Mouse (Mus musculus): Measurements from ENCODE around the gene Cdc25b. TPM values are rescaled to one million over a fixed set of nuclear protein-coding genes. Genes with fewer than 3 reads are reported as not detected.

The Cdc25b gene
- polyA plus RNA-seq, 1 experiment = 73.8 TPM

- H3K79me2 ChIP-seq (ENCODE audit: control insufficient read depth, insufficient read depth) = peaks cover 16% of the 10 kb centered on the region
- peaks cover 1% of the 10 kb centered on the region for H3K36me3 ChIP-seq (ENCODE audit: control insufficient read depth, insufficient read depth)
- TF ChIP-seq CTCF (IDR thresholded peaks at IDR 0.05; ENCODE audit: control insufficient read depth, insufficient read depth, insufficient read length) (no peak), CEBPB (IDR thresholded peaks at IDR 0.05; ENCODE audit: low read depth) (no peak), MYOD1 (IDR thresholded peaks at IDR 0.05; ENCODE audit: control insufficient read depth, insufficient read length, low read depth) (no peak), MYOG (IDR thresholded peaks at IDR 0.05; ENCODE audit: control insufficient read depth, extremely low read depth, insufficient read length) (no peak), USF1 (IDR thresholded peaks at IDR 0.05; ENCODE audit: low read depth) (no peak), MAX (IDR thresholded peaks at IDR 0.05) (no peak), FOSL1 (IDR thresholded peaks at IDR 0.05; ENCODE audit: insufficient read depth, low read length, poor library complexity, severe bottlenecking) (no peak)
- no peak overlapping the region for H3ac ChIP-seq (ENCODE audit: control insufficient read depth, insufficient read length, low read depth)
- H3K79me3 ChIP-seq (ENCODE audit: low read depth) = peaks cover 12% of the 10 kb centered on the region
- H3K27me3 ChIP-seq (ENCODE audit: control insufficient read depth, insufficient read depth, insufficient read length) = no peaks in the 10 kb centered on the region
- no peak overlapping the region for H3K4me3 ChIP-seq (ENCODE audit: insufficient read depth, poor library complexity, severe bottlenecking)
Observed at GRCm38 (mm10) chr2:131172322-131172721, 14.4 kb upstream of the Cdc25b start.

DNA sequence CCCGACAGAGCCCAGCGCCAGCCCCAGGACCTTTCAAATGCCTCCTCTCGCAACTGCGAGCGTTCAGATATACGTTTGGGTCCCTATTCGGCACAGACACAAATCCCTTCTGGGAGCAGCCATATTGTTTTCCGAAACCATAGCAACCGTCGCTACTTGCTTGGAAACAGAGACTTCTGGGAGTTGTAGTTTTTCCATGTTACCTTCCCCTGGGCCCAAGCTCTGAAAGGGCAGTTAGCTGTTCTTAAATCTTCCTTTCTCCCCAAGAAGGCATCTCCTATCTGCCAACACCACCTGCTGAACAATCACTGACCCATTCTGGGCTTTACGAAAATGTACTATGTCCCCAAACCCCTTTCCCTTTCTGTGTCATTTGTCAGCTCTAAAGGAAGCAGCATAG, 12.0 kb upstream of the Cdc25b start:
- H3K36me3 ChIP-seq (ENCODE audit: control insufficient read depth, insufficient read depth) = peaks cover 13% of the 10 kb centered on the region
- H3K4me3 ChIP-seq (ENCODE audit: insufficient read depth, poor library complexity, severe bottlenecking) = peak overlapping the region; percentile 8
- no peaks in the 10 kb centered on the region for H3K27me3 ChIP-seq (ENCODE audit: control insufficient read depth, insufficient read depth, insufficient read length)
- peaks cover 40% of the 10 kb centered on the region for H3K79me2 ChIP-seq (ENCODE audit: control insufficient read depth, insufficient read depth)
- H3ac ChIP-seq (ENCODE audit: control insufficient read depth, insufficient read length, low read depth) = peak overlapping the region; percentile 19
- H3K79me3 ChIP-seq (ENCODE audit: low read depth) = peaks cover 33% of the 10 kb centered on the region
- TF ChIP-seq USF1 (IDR thresholded peaks at IDR 0.05; ENCODE audit: low read depth) (no peak), MYOG (IDR thresholded peaks at IDR 0.05; ENCODE audit: control insufficient read depth, extremely low read depth, insufficient read length) (no peak), CEBPB (IDR thresholded peaks at IDR 0.05; ENCODE audit: low read depth) (no peak), MAX (IDR thresholded peaks at IDR 0.05) (no peak), MYOD1 (IDR thresholded peaks at IDR 0.05; ENCODE audit: control insufficient read depth, insufficient read length, low read depth) (no peak), FOSL1 (IDR thresholded peaks at IDR 0.05; ENCODE audit: insufficient read depth, low read length, poor library complexity, severe bottlenecking) (no peak), CTCF (IDR thresholded peaks at IDR 0.05; ENCODE audit: control insufficient read depth, insufficient read depth, insufficient read length) (no peak)

DNA sequence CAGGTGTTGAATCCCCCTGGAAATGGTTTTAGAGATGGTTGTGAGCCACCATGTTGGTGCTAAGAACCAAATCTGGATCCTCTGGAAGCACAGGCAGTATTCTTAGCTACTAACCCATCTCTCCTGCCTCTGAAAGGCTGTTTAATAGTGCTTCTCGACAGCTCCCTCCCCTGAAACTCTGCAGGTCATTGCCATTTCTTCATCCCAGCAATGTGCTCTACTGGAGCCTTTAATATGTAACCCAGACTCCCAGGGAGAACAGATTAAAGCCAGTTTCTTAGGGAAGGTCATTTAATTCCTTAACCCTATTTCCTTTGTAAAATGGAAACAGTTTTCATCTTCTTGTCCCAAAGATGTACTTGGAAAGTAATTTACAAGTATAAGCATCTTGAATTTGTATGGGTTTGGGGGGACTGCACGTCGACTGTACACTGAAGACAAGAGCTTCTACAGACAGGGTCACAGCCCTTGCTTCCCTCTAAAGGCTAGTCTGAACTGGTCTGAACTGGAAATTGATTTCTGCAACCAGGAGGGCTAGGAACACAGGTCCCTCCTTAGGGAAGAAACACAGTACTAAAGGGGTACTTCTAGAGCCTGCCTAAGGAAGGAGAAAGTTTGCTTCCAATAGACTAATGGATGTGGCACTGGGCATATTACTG, 11.3 kb upstream of the Cdc25b start:
- Histone ChIP-seq H3ac (ENCODE audit: control insufficient read depth, insufficient read length, low read depth) (no peak overlapping the region), H3K27me3 (ENCODE audit: control insufficient read depth, insufficient read depth, insufficient read length) (no peaks in the 10 kb centered on the region), H3K4me3 (ENCODE audit: insufficient read depth, poor library complexity, severe bottlenecking) (no peak overlapping the region), H3K79me2 (ENCODE audit: control insufficient read depth, insufficient read depth) (peaks cover 46% of the 10 kb centered on the region), H3K36me3 (ENCODE audit: control insufficient read depth, insufficient read depth) (peaks cover 13% of the 10 kb centered on the region), H3K79me3 (ENCODE audit: low read depth) (peaks cover 34% of the 10 kb centered on the region)
- TF ChIP-seq MAX (IDR thresholded peaks at IDR 0.05) (no peak), MYOD1 (IDR thresholded peaks at IDR 0.05; ENCODE audit: control insufficient read depth, insufficient read length, low read depth) (no peak), CEBPB (IDR thresholded peaks at IDR 0.05; ENCODE audit: low read depth) (no peak), USF1 (IDR thresholded peaks at IDR 0.05; ENCODE audit: low read depth) (no peak), MYOG (IDR thresholded peaks at IDR 0.05; ENCODE audit: control insufficient read depth, extremely low read depth, insufficient read length) (no peak)

GRCm38 (mm10) chr2:131175945-131176309, 10.8 kb upstream of the Cdc25b start:
- Histone ChIP-seq H3K79me3 (ENCODE audit: low read depth) (peaks cover 36% of the 10 kb centered on the region), H3K36me3 (ENCODE audit: control insufficient read depth, insufficient read depth) (peaks cover 13% of the 10 kb centered on the region), H3K27me3 (ENCODE audit: control insufficient read depth, insufficient read depth, insufficient read length) (no peaks in the 10 kb centered on the region), H3ac (ENCODE audit: control insufficient read depth, insufficient read length, low read depth) (no peak overlapping the region), H3K4me3 (ENCODE audit: insufficient read depth, poor library complexity, severe bottlenecking) (no peak overlapping the region), H3K79me2 (ENCODE audit: control insufficient read depth, insufficient read depth) (peaks cover 46% of the 10 kb centered on the region)
- TF ChIP-seq CEBPB (IDR thresholded peaks at IDR 0.05; ENCODE audit: low read depth) = no peak
- TF ChIP-seq FOSL1 (IDR thresholded peaks at IDR 0.05; ENCODE audit: insufficient read depth, low read length, poor library complexity, severe bottlenecking) = no peak
- TF ChIP-seq MYOG (IDR thresholded peaks at IDR 0.05; ENCODE audit: control insufficient read depth, extremely low read depth, insufficient read length) = no peak
- no peak for TF ChIP-seq CTCF (IDR thresholded peaks at IDR 0.05; ENCODE audit: control insufficient read depth, insufficient read depth, insufficient read length)
- TF ChIP-seq USF1 (IDR thresholded peaks at IDR 0.05; ENCODE audit: low read depth) = no peak
- no peak for TF ChIP-seq MYOD1 (IDR thresholded peaks at IDR 0.05; ENCODE audit: control insufficient read depth, insufficient read length, low read depth)
- TF ChIP-seq MAX (IDR thresholded peaks at IDR 0.05) = no peak

GRCm38 (mm10) chr2:131176491-131176890, 10.3 kb upstream of the Cdc25b start:
- peaks cover 46% of the 10 kb centered on the region for H3K79me2 ChIP-seq (ENCODE audit: control insufficient read depth, insufficient read depth)
- no peak overlapping the region for H3K4me3 ChIP-seq (ENCODE audit: insufficient read depth, poor library complexity, severe bottlenecking)
- no peaks in the 10 kb centered on the region for H3K27me3 ChIP-seq (ENCODE audit: control insufficient read depth, insufficient read depth, insufficient read length)
- H3ac ChIP-seq (ENCODE audit: control insufficient read depth, insufficient read length, low read depth) = no peak overlapping the region
- H3K79me3 ChIP-seq (ENCODE audit: low read depth) = peaks cover 36% of the 10 kb centered on the region
- no peak for TF ChIP-seq MYOD1 (IDR thresholded peaks at IDR 0.05; ENCODE audit: control insufficient read depth, insufficient read length, low read depth)
- TF ChIP-seq FOSL1 (IDR thresholded peaks at IDR 0.05; ENCODE audit: insufficient read depth, low read length, poor library complexity, severe bottlenecking) = no peak
- TF ChIP-seq CEBPB (IDR thresholded peaks at IDR 0.05; ENCODE audit: low read depth) = no peak
- TF ChIP-seq MYOG (IDR thresholded peaks at IDR 0.05; ENCODE audit: control insufficient read depth, extremely low read depth, insufficient read length) = no peak
- no peak for TF ChIP-seq USF1 (IDR thresholded peaks at IDR 0.05; ENCODE audit: low read depth)
- no peak for TF ChIP-seq MAX (IDR thresholded peaks at IDR 0.05)
- no peak for TF ChIP-seq CTCF (IDR thresholded peaks at IDR 0.05; ENCODE audit: control insufficient read depth, insufficient read depth, insufficient read length)
- peaks cover 13% of the 10 kb centered on the region for H3K36me3 ChIP-seq (ENCODE audit: control insufficient read depth, insufficient read depth)

Data from C2C12 (cell line).